Mouse (Mus musculus) T-cell, adult 2 months (primary cell): Measurements from ENCODE around the gene Mmrn1.

ENCODE experiments used
- DNase-seq: peaks from one replicate; pipeline ENCODE4 v3.0.0; 2022; ENCODE audit warnings: low spot score

The Mmrn1 gene

GRCm38 (mm10) chr6:60993386-60994108, 68.8 kb downstream of the Mmrn1 start:
- no peak for DNase-seq

- DNase-seq = no peak
Observed at GRCm38 (mm10) chr6:60994114-60994513, 69.3 kb downstream of the Mmrn1 start.

GRCm38 (mm10) chr6:60994521-60994920, 69.7 kb downstream of the Mmrn1 start:
- DNase-seq = no peak

GRCm38 (mm10) chr6:60995596-60995995, 70.8 kb downstream of the Mmrn1 start:
- DNase-seq = no peak

GRCm38 (mm10) chr6:60996328-60996727, 71.6 kb downstream of the Mmrn1 start:
- DNase-seq = no peak

- DNase-seq = no peak
Observed at GRCm38 (mm10) chr6:61001003-61001790, 76.4 kb downstream of the Mmrn1 start.

GRCm38 (mm10) chr6:61003916-61004765, 79.4 kb downstream of the Mmrn1 start:
- DNase-seq = no peak

GRCm38 (mm10) chr6:61013780-61014179, 89.0 kb downstream of the Mmrn1 start:
- no peak for DNase-seq

- DNase-seq = no peak
Observed at GRCm38 (mm10) chr6:61019689-61020088, 94.9 kb downstream of the Mmrn1 start.

- DNase-seq = no peak
Observed at GRCm38 (mm10) chr6:61020995-61021394, 96.2 kb downstream of the Mmrn1 start.

GRCm38 (mm10) chr6:61033251-61033650, 108.5 kb downstream of the Mmrn1 start:
- no peak for DNase-seq
